Mouse (Mus musculus) midbrain, embryonic 11.5 days (tissue): ENCODE data around the gene Ttc1. TPM values are rescaled to one million over a fixed set of nuclear protein-coding genes. Genes with fewer than 3 reads are reported as not detected.

Source experiments
- ATAC-seq: fragments of 200-750 bp; cut with Nextera tagmentation; 2 replicates; pipeline ENCODE4 v1.8.0; 2017; ENCODE audit warnings: moderate TSS enrichment, moderate library complexity; ENCODE audit not compliant: low FRiP score
- DNase-seq: peaks from one replicate; pipeline ENCODE4 v3.0.0; 2015; ENCODE audit warnings: low spot score; ENCODE audit errors: missing footprints
- H3K27ac ChIP-seq: fragments of 300-500 bp; sonication (generic); 2 replicates; pipeline ENCODE4 v1.5.1; 2014; ENCODE audit warnings: low read depth, low read length
- H3K27me3 ChIP-seq: fragments of 300-500 bp; sonication (generic); 2 replicates; pipeline ENCODE4 v1.6.1; 2014; ENCODE audit warnings: mild to moderate bottlenecking, low read length, moderate library complexity, mixed read lengths; ENCODE audit not compliant: control insufficient read depth, insufficient read depth
- H3K36me3 ChIP-seq: fragments of 300-500 bp; sonication (generic); 2 replicates; pipeline ENCODE4 v1.6.1; 2014; ENCODE audit warnings: mild to moderate bottlenecking, low read length, moderate library complexity, mixed read lengths; ENCODE audit not compliant: control insufficient read depth, insufficient read depth
- H3K4me1 ChIP-seq: fragments of 300-500 bp; sonication (generic); 2 replicates; pipeline ENCODE4 v1.6.1; 2014; ENCODE audit warnings: low read length; ENCODE audit not compliant: control insufficient read depth, insufficient read depth
- H3K4me2 ChIP-seq: fragments of 300-500 bp; sonication (generic); 2 replicates; pipeline ENCODE4 v1.6.1; 2014; ENCODE audit warnings: mild to moderate bottlenecking, moderate library complexity
- H3K4me3 ChIP-seq: fragments of 300-500 bp; sonication (generic); 2 replicates; pipeline ENCODE4 v1.5.1; 2014; ENCODE audit warnings: low read depth, low read length
- H3K9ac ChIP-seq: fragments of 300-500 bp; sonication (generic); 2 replicates; pipeline ENCODE4 v1.6.1; 2014; ENCODE audit warnings: low read length
- H3K9me3 ChIP-seq: fragments of 300-500 bp; sonication (generic); 2 replicates; pipeline ENCODE4 v1.6.1; 2016; ENCODE audit warnings: low read length; ENCODE audit not compliant: control insufficient read depth
- WGBS: fragments of 180-500 bp; shearing (Covaris S2); extraction: QIAGEN DNeasy Blood & Tissue Kit; methylation state at CpG from one replicate; pipeline ENCODE4 v1.1.7; 2014; 5-methylcytosine and 5-hydroxymethylcytosine counted together
- polyA plus RNA-seq: library from polyadenylated mRNA; unstranded; fragments of >200 nt; fragmentation: Nextera tagmentation; extraction: Ambion mirVana; gene quantifications from 2 replicates; pipeline ENCODE4 v1.2.1, GENCODE M21; 2014

The Ttc1 gene
- polyA plus RNA-seq, result 86.0 and 87.0 TPM in 2 replicates

DNA sequence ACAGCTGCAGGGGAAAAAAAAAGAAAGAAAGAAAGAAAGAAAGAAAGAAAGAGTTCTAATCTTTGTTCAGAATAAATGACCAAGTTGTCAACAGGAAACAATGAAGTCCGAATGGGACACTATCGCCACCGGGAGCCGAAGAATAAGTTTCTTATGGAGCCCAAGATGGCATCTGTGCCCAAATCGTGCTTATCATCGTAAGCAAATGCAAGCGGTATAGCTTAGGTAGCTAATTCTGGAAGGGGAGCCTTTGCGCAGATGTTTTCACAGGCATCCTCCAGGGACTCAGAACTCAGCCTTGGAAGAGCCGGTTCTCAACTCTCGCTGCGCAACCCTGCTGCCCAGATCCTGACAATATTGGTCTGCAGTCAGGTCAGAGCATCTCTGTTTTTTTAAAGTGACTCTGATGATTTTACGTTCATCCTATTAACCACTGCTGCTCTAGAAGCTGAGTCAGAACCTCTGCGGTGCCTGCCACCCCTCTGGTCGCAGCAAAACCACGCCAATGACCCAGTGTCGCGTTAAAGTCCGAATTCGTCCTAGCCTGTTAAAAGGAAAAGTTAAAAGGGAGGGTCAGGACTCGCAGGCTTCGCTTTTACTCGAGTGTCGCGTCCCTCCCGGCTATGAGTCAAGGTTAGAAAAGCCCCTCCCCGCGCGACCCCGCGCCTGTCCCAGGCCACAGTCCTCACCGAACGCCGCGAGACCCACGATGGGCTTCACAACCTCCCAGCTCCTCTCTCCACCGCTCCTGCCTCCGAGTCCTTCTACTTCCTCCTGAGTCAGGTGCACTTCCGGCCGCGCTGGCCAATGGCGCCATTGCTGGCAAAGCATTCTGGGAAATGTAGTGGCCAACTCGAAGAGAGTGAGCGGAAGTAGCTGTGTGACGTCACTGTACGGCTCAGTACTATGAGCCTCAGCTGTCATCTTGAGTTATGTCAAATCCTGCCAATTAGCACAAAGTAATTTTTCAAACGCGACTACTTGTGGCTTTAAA, at the start of gene Ttc1:
Gene Ttc1 (minus strand): TSS at position 776 of the 994 bp plus-strand sequence.
- H3K9me3 ChIP-seq, result no peaks in the 10 kb centered on the region
- ATAC-seq, result peak; percentile 98
- H3K4me3 ChIP-seq, result peak within 1 kb of the TSS; percentile 59
- no peak within 1 kb of the TSS for H3K27ac ChIP-seq
- peak within 1 kb of the TSS; percentile 73 for H3K4me2 ChIP-seq
- H3K9ac ChIP-seq, result peak within 1 kb of the TSS; percentile 69
- H3K4me1 ChIP-seq, result peaks cover 5% of the 10 kb centered on the region; the same call in 1 of the 2 replicates
- 4% methylated on average over 47 of the region's 47 CpGs for WGBS
- peak; percentile 99 for DNase-seq
- no peaks in the 10 kb centered on the region for H3K27me3 ChIP-seq
- H3K36me3 ChIP-seq, result peaks cover 11% of the 10 kb centered on the region; the same call in 1 of the 2 replicates

DNA sequence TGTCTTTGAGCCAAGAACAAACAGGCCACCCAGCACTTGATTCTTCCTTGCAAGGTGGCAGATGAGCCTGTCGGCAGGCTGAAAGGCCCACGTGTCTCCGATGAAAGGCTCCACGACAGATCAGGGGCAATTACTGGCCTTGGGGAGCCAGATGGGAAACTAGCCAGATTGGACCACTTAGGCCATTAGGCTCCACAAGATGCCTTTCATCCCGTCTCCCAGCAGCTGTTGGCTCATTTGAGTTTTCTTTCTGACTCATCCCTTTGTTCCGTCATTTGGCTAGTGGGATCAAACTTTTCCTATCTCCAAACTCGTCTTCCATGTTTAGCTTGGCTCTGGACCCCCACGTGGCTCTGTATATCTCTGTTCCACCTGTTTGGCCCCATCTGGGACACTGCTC, 48.2 kb upstream of the Ttc1 start:
- DNase-seq (no peak), ATAC-seq (no peak)
- H3K9ac ChIP-seq, result no peak overlapping the region
- 83% methylated on average over 8 of the region's 8 CpGs for WGBS
- no peak overlapping the region for H3K4me3 ChIP-seq
- no peak overlapping the region for H3K4me2 ChIP-seq
- H3K36me3 ChIP-seq, result no peaks in the 10 kb centered on the region
- H3K9me3 ChIP-seq, result no peaks in the 10 kb centered on the region
- no peak overlapping the region for H3K27ac ChIP-seq
- no peaks in the 10 kb centered on the region for H3K4me1 ChIP-seq
- no peaks in the 10 kb centered on the region for H3K27me3 ChIP-seq

DNA sequence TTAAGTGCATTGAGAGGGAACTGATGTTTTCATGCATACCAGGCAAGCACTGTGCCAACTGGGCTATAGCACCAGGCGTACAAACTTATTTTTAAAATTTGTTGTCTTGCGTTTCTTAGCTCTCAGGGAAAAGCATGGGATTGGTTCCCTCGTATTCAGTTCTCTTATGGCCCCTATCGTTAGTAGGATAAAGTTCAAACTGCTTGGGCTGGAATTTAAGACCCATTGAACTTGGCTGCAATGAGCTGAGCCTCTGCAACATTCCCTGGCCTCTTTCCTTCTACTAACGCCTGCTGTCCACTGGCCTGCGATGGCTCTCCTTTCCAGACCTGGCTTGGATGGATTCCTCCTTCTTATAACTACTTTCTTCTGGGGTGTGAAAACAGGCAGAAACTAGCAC, 42.6 kb upstream of the Ttc1 start:
- Histone ChIP-seq H3K27me3 (no peaks in the 10 kb centered on the region), H3K4me2 (no peak overlapping the region), H3K9me3 (no peaks in the 10 kb centered on the region), H3K4me1 (no peaks in the 10 kb centered on the region), H3K9ac (no peak overlapping the region), H3K4me3 (no peak overlapping the region), H3K27ac (no peak overlapping the region), H3K36me3 (no peaks in the 10 kb centered on the region)
- no peak for ATAC-seq
- no peak for DNase-seq
- WGBS, result 90% methylated on average over 6 of the region's 6 CpGs

DNA sequence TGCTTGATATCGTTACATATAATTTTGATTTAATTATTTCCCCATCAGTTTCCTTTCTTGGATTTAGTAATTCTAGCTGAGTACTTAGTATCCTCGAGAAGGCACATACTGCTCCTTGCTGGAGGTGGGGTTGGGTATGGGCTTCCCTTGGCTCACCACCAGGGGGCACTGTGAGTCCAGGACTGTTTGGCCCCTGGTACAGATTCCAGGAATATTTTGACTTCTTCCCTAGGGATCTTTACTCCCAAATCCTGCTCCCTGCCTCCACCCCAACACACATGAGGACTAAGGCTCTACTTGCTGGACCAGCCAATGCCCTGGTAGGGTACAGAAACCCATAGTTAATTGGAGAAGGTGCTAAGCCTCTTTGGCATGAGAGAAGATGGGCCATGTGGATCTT, 36.0 kb upstream of the Ttc1 start:
- ATAC-seq (peak; percentile 75; the same call in 1 of the 2 replicates), DNase-seq (peak; percentile 91)
- no peaks in the 10 kb centered on the region for H3K4me1 ChIP-seq
- H3K4me3 ChIP-seq, result no peak overlapping the region
- no peaks in the 10 kb centered on the region for H3K36me3 ChIP-seq
- H3K27me3 ChIP-seq, result no peaks in the 10 kb centered on the region
- H3K9ac ChIP-seq, result no peak overlapping the region
- no peak overlapping the region for H3K4me2 ChIP-seq
- WGBS, result 15% methylated on average over 2 of the region's 2 CpGs
- H3K9me3 ChIP-seq, result no peaks in the 10 kb centered on the region
- no peak overlapping the region for H3K27ac ChIP-seq

DNA sequence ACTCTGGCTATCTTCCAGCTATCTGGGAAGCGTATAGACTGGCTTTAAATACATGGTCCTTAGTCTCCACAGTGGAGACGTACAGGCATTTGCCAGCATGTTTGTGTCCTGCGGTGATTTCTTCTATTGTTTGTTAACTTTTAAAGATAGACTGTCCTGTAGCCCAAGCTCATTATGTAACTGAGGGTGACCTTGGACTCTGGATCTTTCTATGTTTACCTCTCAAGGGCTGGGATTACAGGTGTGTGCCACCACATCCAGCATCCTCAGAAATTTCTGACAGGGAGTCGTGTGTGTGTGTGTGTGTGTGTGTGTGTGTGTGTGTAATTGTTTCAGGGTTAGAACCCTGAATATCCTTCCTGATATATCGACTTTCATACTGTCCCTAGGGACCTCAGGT, 35.3 kb upstream of the Ttc1 start:
- 84% methylated on average over 5 of the region's 5 CpGs for WGBS
- DNase-seq (no peak), ATAC-seq (no peak)
- Histone ChIP-seq H3K4me2 (no peak overlapping the region), H3K4me1 (no peaks in the 10 kb centered on the region), H3K36me3 (no peaks in the 10 kb centered on the region), H3K4me3 (no peak overlapping the region), H3K27me3 (no peaks in the 10 kb centered on the region), H3K27ac (no peak overlapping the region), H3K9me3 (no peaks in the 10 kb centered on the region), H3K9ac (no peak overlapping the region)

DNA sequence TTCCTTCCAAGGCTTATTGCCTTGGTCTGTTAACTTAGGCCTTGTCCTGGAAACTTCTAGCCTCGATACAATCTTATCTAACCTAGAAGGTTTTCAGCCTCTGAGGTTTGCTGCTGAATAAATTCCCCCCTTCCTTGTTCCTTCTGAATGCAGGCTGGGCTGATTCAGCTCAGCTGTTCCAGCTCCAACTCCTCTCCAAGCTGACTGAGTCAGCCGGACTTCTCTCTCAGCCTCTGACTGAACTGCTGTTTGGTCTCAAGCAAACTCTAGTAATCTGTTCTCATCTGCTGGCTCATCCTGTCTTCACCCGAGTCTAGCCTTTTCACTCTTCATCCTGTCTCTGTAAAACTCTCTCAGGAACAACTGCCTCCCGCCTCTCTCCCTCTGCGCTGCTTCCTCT, 31.7 kb upstream of the Ttc1 start:
- Histone ChIP-seq H3K27me3 (peaks cover 13% of the 10 kb centered on the region), H3K4me1 (no peaks in the 10 kb centered on the region), H3K27ac (no peak overlapping the region), H3K9ac (no peak overlapping the region), H3K36me3 (no peaks in the 10 kb centered on the region), H3K9me3 (no peaks in the 10 kb centered on the region), H3K4me2 (no peak overlapping the region), H3K4me3 (no peak overlapping the region)
- DNase-seq, result no peak
- 71% methylated on average over 5 of the region's 5 CpGs for WGBS
- ATAC-seq, result no peak

DNA sequence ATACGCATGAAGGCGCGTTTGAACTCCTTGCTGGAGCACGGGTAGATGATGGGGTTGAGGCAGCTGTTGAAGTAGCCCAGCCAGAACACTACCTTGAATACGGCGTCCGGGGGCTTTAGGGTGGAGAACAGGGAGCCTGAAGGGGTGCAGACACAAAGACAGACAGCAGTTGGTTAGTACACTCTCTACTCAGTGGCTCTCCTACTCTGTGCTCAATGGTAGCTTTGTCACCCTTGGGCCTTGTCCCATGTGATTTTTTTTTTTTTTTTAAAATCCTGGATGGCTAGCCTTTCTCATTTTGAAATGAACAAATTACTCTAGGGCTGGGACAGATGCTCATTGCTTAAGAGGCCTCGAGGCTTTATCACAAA, 28.5 kb upstream of the Ttc1 start:
- Histone ChIP-seq H3K27me3 (peaks cover 13% of the 10 kb centered on the region), H3K27ac (no peak overlapping the region), H3K36me3 (no peaks in the 10 kb centered on the region), H3K4me2 (peak overlapping the region; percentile 73), H3K4me3 (peak overlapping the region; percentile 36), H3K4me1 (no peaks in the 10 kb centered on the region), H3K9ac (peak overlapping the region; percentile 58), H3K9me3 (no peaks in the 10 kb centered on the region)
- DNase-seq, result no peak
- ATAC-seq, result peak; percentile 50
- 22% methylated on average over 8 of the region's 8 CpGs for WGBS

DNA sequence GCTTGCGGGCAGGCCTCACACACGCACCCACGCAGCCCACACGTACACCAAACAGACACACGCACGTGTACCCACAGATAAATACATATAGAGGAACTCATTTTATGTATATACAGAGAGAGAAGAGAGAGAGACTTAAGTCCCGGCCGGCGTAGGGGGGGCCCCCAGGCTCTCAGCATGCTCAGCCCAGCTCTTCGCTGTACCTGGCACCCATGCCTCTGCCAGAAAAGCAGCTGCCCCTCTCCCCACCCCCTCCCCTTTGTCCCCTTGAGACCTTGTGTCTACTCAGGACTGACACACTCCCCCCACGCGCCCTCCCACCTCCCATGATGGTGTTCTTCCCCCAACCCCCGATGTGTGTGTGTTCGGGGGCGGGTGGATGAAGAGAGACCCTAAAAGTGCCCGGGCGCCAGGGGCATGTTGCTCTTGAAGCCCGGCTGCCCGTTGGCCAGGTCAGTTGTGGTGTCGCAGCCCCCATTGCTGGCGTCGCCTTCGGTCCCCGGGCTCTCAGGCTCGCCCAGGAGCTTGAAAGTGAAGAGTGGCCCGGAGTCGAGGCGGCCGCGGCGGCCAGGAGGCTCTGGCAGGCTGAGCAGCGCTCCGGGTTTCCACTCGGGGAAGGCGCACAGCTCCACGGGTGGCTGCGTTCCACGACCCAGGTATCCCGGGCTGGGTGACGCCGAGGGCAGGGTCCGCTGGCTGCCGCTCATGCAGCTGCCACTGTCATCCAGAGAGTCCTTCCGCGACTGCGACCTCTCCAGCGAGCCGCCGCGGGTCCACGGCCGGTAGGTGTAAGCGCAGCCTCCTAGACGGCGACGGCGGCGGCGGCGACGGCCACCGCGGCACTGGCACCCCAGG, 27.9 kb upstream of the Ttc1 start:
- DNase-seq, result peak; percentile 93
- ATAC-seq, result peak; percentile 73
- Histone ChIP-seq H3K27me3 (peaks cover 13% of the 10 kb centered on the region), H3K4me1 (no peaks in the 10 kb centered on the region), H3K4me2 (peak overlapping the region; percentile 73), H3K36me3 (no peaks in the 10 kb centered on the region), H3K9ac (peak overlapping the region; percentile 58), H3K4me3 (peak overlapping the region; percentile 36), H3K27ac (no peak overlapping the region), H3K9me3 (no peaks in the 10 kb centered on the region)
- 12% methylated on average over 63 of the region's 63 CpGs for WGBS

DNA sequence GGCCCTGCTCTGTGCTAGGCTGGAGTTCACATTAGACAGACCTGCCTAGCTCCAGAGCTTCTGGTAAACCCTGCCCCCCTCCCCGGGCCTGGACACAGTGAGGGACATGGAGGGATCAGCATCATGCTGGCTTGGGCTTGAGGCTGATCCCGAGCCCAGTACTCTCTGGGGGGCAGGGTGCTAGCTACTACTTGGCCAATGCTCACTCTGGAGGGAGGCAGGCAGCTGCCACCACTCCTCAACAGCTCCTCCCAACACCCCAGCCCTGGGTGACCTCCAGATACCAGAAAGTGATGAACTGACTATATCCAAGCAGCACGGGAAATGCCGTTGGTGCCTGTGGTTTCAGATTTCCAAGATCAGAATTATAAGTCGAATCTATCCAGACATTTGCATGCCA, 25.9 kb upstream of the Ttc1 start:
- ATAC-seq (no peak), DNase-seq (no peak)
- no peaks in the 10 kb centered on the region for H3K4me1 ChIP-seq
- no peak overlapping the region for H3K4me2 ChIP-seq
- H3K27ac ChIP-seq, result no peak overlapping the region
- WGBS, result 68% methylated on average over 5 of the region's 5 CpGs
- H3K4me3 ChIP-seq, result no peak overlapping the region
- peaks cover 13% of the 10 kb centered on the region for H3K27me3 ChIP-seq
- H3K9ac ChIP-seq, result no peak overlapping the region
- no peaks in the 10 kb centered on the region for H3K36me3 ChIP-seq
- no peaks in the 10 kb centered on the region for H3K9me3 ChIP-seq
